Comparison of ENCODE assay signal across 24 mouse cellular contexts in the genomic region with DNA sequence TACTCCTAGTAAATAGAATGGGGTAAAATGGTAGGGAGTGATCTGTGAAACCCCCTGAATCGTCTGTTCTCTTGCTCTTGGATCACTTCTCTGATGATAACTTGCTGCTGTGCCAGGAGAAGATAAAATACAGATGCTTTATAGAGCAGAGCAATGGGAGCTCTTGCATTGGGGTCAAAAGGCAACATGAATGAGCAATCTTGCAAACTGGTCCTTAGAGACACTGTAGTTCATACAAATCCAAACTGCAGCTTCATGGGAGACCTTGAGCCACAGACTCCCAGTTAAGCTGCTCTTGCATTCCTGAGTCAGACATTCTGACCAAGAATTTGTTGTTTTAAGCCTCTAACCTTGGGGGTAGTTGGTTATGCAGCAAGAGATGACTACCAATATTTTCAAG.
DNase-seq lines count a peak whose midpoint lies in the region; ATAC-seq and TF ChIP-seq lines count a peak whose summit lies in the region.
"Had no signal": no experiment of that assay in that cellular context is flagged by ENCODE, and none has a peak within 500 bp of the region (broad histone marks: within the 10 kb centered on the region; RNA-seq: fewer than 3 reads in every experiment).

No protein-coding gene starts in this region.

- H3K4me2 ChIP-seq in limb, embryonic 14.5 days (replicated peaks; ENCODE audit: low read depth, low read length, severe bottlenecking) = no peak overlapping the region
- H3K4me2 ChIP-seq: embryonic facial prominence, embryonic 12.5 days; embryonic facial prominence, embryonic 15.5 days; forebrain, embryonic 13.5 days; forebrain, embryonic 15.5 days had no signal

- H3K4me3 ChIP-seq in limb, embryonic 14.5 days (replicated peaks; ENCODE audit: low read length) = no peak overlapping the region
- no peak overlapping the region for H3K4me3 ChIP-seq in limb, embryonic 10.5 days
- H3K4me3 ChIP-seq: embryonic facial prominence, embryonic 12.5 days; embryonic facial prominence, embryonic 15.5 days; forebrain, embryonic 13.5 days; forebrain, embryonic 15.5 days had no signal

- TF ChIP-seq POLR2A in limb, embryonic 14.5 days (IDR thresholded peaks at IDR 0.05; ENCODE audit: borderline replicate concordance, extremely low read depth, insufficient read depth, insufficient read length) = no peak

- POLR2A ChIA-PET in Patski (lab: Charles Lee) = no interaction called here

- H3K9me3 ChIP-seq in limb, embryonic 14.5 days (ENCODE audit: control insufficient read depth, low read length) = no peaks in the 10 kb centered on the region
- H3K9me3 ChIP-seq in limb, embryonic 10.5 days (replicated peaks) = no peaks in the 10 kb centered on the region
- H3K9me3 ChIP-seq: embryonic facial prominence, embryonic 12.5 days; embryonic facial prominence, embryonic 15.5 days; forebrain, embryonic 13.5 days; forebrain, embryonic 15.5 days; G1E had no signal

- no peak overlapping the region for H3K27ac ChIP-seq in limb, embryonic 14.5 days (replicated peaks; ENCODE audit: low read depth, low read length)
- H3K27ac ChIP-seq in limb, embryonic 10.5 days = no peak overlapping the region
- H3K27ac ChIP-seq: embryonic facial prominence, embryonic 12.5 days; embryonic facial prominence, embryonic 15.5 days; forebrain, embryonic 13.5 days; forebrain, embryonic 15.5 days had no signal

- H3K4me1 ChIP-seq in limb, embryonic 14.5 days (ENCODE audit: control insufficient read depth, insufficient read depth, low read length) = no peaks in the 10 kb centered on the region
- H3K4me1 ChIP-seq in limb, embryonic 10.5 days = no peaks in the 10 kb centered on the region
- H3K4me1 ChIP-seq: embryonic facial prominence, embryonic 12.5 days; embryonic facial prominence, embryonic 15.5 days; forebrain, embryonic 13.5 days; forebrain, embryonic 15.5 days had no signal

- 45% methylated on average over 1 of the region's 1 CpGs for WGBS in limb, embryonic 14.5 days
- 77% methylated on average over 1 of the region's 1 CpGs for WGBS in limb, embryonic 10.5 days

- peak; percentile 24 for DNase-seq in adrenal gland, adult 2 months
- DNase-seq in adrenal gland, adult 18-20 months (ENCODE audit: low spot score in 2 of 2) = no peak
- DNase-seq in limb, embryonic 14.5 days (ENCODE audit: low spot score) = peak; percentile 52
- DNase-seq in limb, embryonic 10.5 days (ENCODE audit: low spot score) = no peak
- no peak for DNase-seq in Patski (ENCODE audit: low read depth, low spot score)
- peak; percentile 17 for DNase-seq in skeletal muscle tissue, adult 2 months (ENCODE audit: low read depth, low spot score)
- DNase-seq in urinary bladder, postnatal 25 days (ENCODE audit: low spot score) = no peak
- DNase-seq: adrenal gland, postnatal 10 days; adrenal gland, postnatal 25 days; B cell, adult 2 months; cerebellum, adult 11 months; cerebellum, adult 18-20 months; cerebellum, adult 8-10 months; cerebellum, adult 9-11 months; cerebellum, postnatal 14 days; cerebellum, postnatal 36 days; embryo, embryonic 11 days; forebrain, postnatal 0 days had no signal

- CTCF ChIA-PET in Patski (lab: Charles Lee) = no interaction called here

- in situ Hi-C loops in Patski (cut with MboI; ENCODE audit: low pct_unique_long_range_greater_than_20kb) = no loop called here

- no peaks in the 10 kb centered on the region for H3K36me3 ChIP-seq in limb, embryonic 14.5 days (ENCODE audit: control insufficient read depth, insufficient read depth, low read length)
- H3K36me3 ChIP-seq in limb, embryonic 10.5 days = no peaks in the 10 kb centered on the region
- H3K36me3 ChIP-seq: embryonic facial prominence, embryonic 12.5 days; embryonic facial prominence, embryonic 15.5 days; forebrain, embryonic 15.5 days; G1E had no signal

- no peaks in the 10 kb centered on the region for H3K27me3 ChIP-seq in limb, embryonic 14.5 days (ENCODE audit: control insufficient read depth, insufficient read depth, low read length)
- no peaks in the 10 kb centered on the region for H3K27me3 ChIP-seq in limb, embryonic 10.5 days (ENCODE audit: low read depth, poor library complexity, severe bottlenecking)
- H3K27me3 ChIP-seq in Patski = no peaks in the 10 kb centered on the region
- H3K27me3 ChIP-seq: embryonic facial prominence, embryonic 12.5 days; embryonic facial prominence, embryonic 15.5 days; forebrain, embryonic 13.5 days; forebrain, embryonic 15.5 days had no signal

- TF ChIP-seq CTCF in Patski (IDR thresholded peaks at IDR 0.05) = no peak

- no peak overlapping the region for H3K9ac ChIP-seq in limb, embryonic 14.5 days (ENCODE audit: low read depth, low read length, severe bottlenecking)
- H3K9ac ChIP-seq: embryonic facial prominence, embryonic 12.5 days; embryonic facial prominence, embryonic 15.5 days; forebrain, embryonic 13.5 days; forebrain, embryonic 15.5 days; forebrain, postnatal 0 days had no signal

- peak; percentile 44; the same call in 1 of the 2 replicates for ATAC-seq in limb, embryonic 14.5 days (ENCODE audit: low FRiP score, low read depth)
- peak; percentile 51 for ATAC-seq in Patski
- ATAC-seq: CD4-positive, CD25-positive, alpha-beta regulatory T cell, adult 4 months; forebrain, embryonic 13.5 days; forebrain, embryonic 15.5 days; forebrain, postnatal 0 days had no signal

Comparison
In these comparisons a context has a peak if more than half of its experiments do, and no peak if none do; other contexts are left out.
1. DNase-seq: peak in adrenal gland, adult 2 months (single experiment), limb, embryonic 14.5 days (single experiment) and skeletal muscle tissue, adult 2 months (single experiment); none in adrenal gland, adult 18-20 months (0 of 2), limb, embryonic 10.5 days (single experiment), Patski (single experiment) and urinary bladder, postnatal 25 days (single experiment).